Mouse (Mus musculus): Measurements from ENCODE around the gene C1galt1c1. TPM values are rescaled to one million over a fixed set of nuclear protein-coding genes. Genes with fewer than 3 reads are reported as not detected.
A peak's percentile ranks its signal among the peaks of the same experiment; 100 is the strongest.

C1galt1c1 gene
- polyA plus RNA-seq (2014; fragmentation: Nextera tagmentation; extraction: Ambion mirVana) = 33.8 and 34.9 TPM in 2 replicates

GRCm38 (mm10) chrX:38634801-38635637 is at the start of gene C1galt1c1:
Gene C1galt1c1 (minus strand): TSS chrX:38635087.
- peak within 1 kb of the TSS; percentile 90 for H3K27ac ChIP-seq (replicated peaks; ENCODE audit: low read depth, low read length)
- peak within 1 kb of the TSS; percentile 55 for H3K4me3 ChIP-seq (ENCODE audit: low read depth, low read length)
- H3K9me3 ChIP-seq (ENCODE audit: control insufficient read depth, low read length) = no peaks in the 10 kb centered on the region
- no peaks in the 10 kb centered on the region for H3K36me3 ChIP-seq (ENCODE audit: control insufficient read depth, insufficient read depth, low read length)
- peak within 1 kb of the TSS; percentile 68 for H3K9ac ChIP-seq (ENCODE audit: low read depth, low read length)
- 33% methylated on average over 21 of the region's 43 CpGs for WGBS
- peak; percentile 99 for ATAC-seq (ENCODE audit: low read depth)
- H3K4me2 ChIP-seq (ENCODE audit: low read depth, low read length) = peak within 1 kb of the TSS; percentile 53
- DNase-seq (ENCODE audit: low spot score) = peak; percentile 96
- H3K4me1 ChIP-seq (ENCODE audit: control insufficient read depth, insufficient read depth, low read length) = no peaks in the 10 kb centered on the region
- no peaks in the 10 kb centered on the region for H3K27me3 ChIP-seq (replicated peaks; ENCODE audit: control insufficient read depth, insufficient read depth, low read length)

DNA sequence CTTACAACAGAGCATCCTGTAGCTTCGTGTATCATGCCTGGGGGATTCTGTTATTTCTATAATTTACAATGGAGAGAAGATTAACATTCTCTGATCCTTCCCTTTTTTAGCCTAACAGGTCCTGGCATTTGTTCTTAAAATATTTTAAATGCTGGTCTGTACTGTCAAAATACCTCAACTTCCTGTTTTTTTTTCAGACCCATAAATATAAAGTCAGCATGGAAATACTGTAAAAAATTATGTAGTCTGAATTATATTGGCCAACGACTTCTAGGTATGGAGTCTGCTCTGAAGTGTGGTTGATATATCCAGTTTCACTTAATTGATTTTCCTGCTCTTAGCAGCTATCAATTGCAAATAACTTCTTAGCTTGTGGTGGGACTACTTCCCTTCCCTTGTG is 47.1 kb upstream of the C1galt1c1 start:
- WGBS = 27% methylated on average over 2 of the region's 2 CpGs
- Histone ChIP-seq H3K36me3 (ENCODE audit: control insufficient read depth, insufficient read depth, low read length) (no peaks in the 10 kb centered on the region), H3K9me3 (ENCODE audit: control insufficient read depth, low read length) (no peaks in the 10 kb centered on the region), H3K4me2 (ENCODE audit: low read depth, low read length) (no peak overlapping the region), H3K9ac (ENCODE audit: low read depth, low read length) (no peak overlapping the region), H3K4me3 (ENCODE audit: low read depth, low read length) (no peak overlapping the region), H3K4me1 (ENCODE audit: control insufficient read depth, insufficient read depth, low read length) (no peaks in the 10 kb centered on the region), H3K27me3 (replicated peaks; ENCODE audit: control insufficient read depth, insufficient read depth, low read length) (no peaks in the 10 kb centered on the region), H3K27ac (replicated peaks; ENCODE audit: low read depth, low read length) (no peak overlapping the region)
- DNase-seq (ENCODE audit: low spot score) (no peak), ATAC-seq (ENCODE audit: low read depth) (no peak)

DNA sequence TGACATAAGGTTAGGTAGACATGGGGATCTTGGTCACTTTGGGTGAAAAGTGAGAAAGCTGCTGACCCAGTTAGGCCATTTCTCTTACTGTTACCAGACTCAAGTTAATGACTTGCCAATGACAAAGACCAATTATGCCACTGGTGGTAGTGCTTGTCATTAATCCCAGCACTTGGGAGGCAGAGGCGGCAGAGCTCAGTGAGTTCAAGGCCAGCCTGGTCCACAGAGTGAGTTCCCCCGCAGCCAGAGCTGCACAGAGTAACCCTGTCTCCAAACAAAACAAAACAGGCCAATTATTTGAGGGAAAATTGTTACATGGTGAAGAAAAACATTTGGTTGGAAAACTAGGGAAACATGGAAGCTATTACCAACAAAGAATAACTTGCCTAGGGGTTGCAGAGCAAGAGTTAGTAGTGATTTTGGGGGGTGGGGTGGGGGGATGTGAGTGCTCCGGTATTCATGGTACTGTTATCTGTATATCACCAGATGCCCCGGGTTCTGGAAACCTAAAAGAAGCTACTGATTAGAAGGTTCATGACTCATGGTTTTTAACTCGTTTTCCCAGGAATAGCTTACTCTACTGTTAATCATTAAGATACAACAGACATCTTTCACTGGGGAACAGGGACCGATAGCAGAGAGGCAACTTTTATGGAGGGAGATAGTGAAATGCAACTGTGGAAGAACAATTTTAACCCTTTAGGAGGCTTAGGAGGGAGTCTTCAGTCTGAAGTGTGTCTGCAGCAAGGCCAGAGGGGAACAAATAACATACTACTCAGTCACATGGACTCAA is 34.4 kb upstream of the C1galt1c1 start:
- H3K9ac ChIP-seq (ENCODE audit: low read depth, low read length) = no peak overlapping the region
- H3K27ac ChIP-seq (replicated peaks; ENCODE audit: low read depth, low read length) = no peak overlapping the region
- H3K4me2 ChIP-seq (ENCODE audit: low read depth, low read length) = no peak overlapping the region
- no peaks in the 10 kb centered on the region for H3K4me1 ChIP-seq (ENCODE audit: control insufficient read depth, insufficient read depth, low read length)
- H3K9me3 ChIP-seq (ENCODE audit: control insufficient read depth, low read length) = no peaks in the 10 kb centered on the region
- no peaks in the 10 kb centered on the region for H3K27me3 ChIP-seq (replicated peaks; ENCODE audit: control insufficient read depth, insufficient read depth, low read length)
- ATAC-seq (ENCODE audit: low read depth) (no peak), DNase-seq (ENCODE audit: low spot score) (no peak)
- no peak overlapping the region for H3K4me3 ChIP-seq (ENCODE audit: low read depth, low read length)
- 68% methylated on average over 6 of the region's 6 CpGs for WGBS
- no peaks in the 10 kb centered on the region for H3K36me3 ChIP-seq (ENCODE audit: control insufficient read depth, insufficient read depth, low read length)

- H3K36me3 ChIP-seq (ENCODE audit: control insufficient read depth, insufficient read depth, low read length) = no peaks in the 10 kb centered on the region
- 76% methylated on average over 4 of the region's 4 CpGs for WGBS
- 0 out of 2 replicates have a peak, but pooled peaks cover 3% of the 10 kb centered on the region for H3K9me3 ChIP-seq (ENCODE audit: control insufficient read depth, low read length)
Observed at GRCm38 (mm10) chrX:38656206-38656883, 21.5 kb upstream of the C1galt1c1 start.

GRCm38 (mm10) chrX:38654681-38655080 is 19.8 kb upstream of the C1galt1c1 start:
- WGBS = 81% methylated on average over 5 of the region's 5 CpGs
- no peak for DNase-seq (ENCODE audit: low spot score)

More at GRCm38 (mm10) chrX:38656206-38656883, 21.5 kb upstream of the C1galt1c1 start:
- ATAC-seq (ENCODE audit: low read depth) = no peak
- H3K4me1 ChIP-seq (ENCODE audit: control insufficient read depth, insufficient read depth, low read length) = no peaks in the 10 kb centered on the region
- no peaks in the 10 kb centered on the region for H3K27me3 ChIP-seq (replicated peaks; ENCODE audit: control insufficient read depth, insufficient read depth, low read length)
- H3K27ac ChIP-seq (replicated peaks; ENCODE audit: low read depth, low read length) = no peak overlapping the region
- no peak overlapping the region for H3K4me3 ChIP-seq (ENCODE audit: low read depth, low read length)
- no peak overlapping the region for H3K9ac ChIP-seq (ENCODE audit: low read depth, low read length)
- no peak overlapping the region for H3K4me2 ChIP-seq (ENCODE audit: low read depth, low read length)
- no peak for DNase-seq (ENCODE audit: low spot score)

DNA sequence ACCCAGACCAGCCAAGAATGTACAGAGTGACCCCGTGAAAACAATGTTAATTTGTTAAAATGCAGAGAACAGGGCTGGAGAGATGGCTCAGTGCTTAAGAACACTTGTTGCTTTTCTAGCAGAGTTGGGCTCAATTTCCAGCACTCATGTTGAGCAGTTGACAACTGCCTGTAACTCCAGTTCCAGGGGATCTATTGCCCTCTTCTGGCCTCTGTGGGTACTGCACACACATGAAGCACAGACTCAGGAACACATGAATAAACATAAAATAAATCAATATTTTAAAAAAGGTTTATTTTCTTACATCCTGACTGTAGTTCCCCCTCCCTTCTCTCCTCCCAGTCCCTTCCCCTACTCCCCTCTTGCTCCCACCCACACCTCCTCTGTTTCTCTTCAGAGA is 18.3 kb upstream of the C1galt1c1 start:
- no peak overlapping the region for H3K27ac ChIP-seq (replicated peaks; ENCODE audit: low read depth, low read length)
- ATAC-seq (ENCODE audit: low read depth) (no peak), DNase-seq (ENCODE audit: low spot score) (no peak)
- H3K4me1 ChIP-seq (ENCODE audit: control insufficient read depth, insufficient read depth, low read length) = no peaks in the 10 kb centered on the region
- H3K4me2 ChIP-seq (ENCODE audit: low read depth, low read length) = no peak overlapping the region
- H3K36me3 ChIP-seq (ENCODE audit: control insufficient read depth, insufficient read depth, low read length) = no peaks in the 10 kb centered on the region
- 0 out of 2 replicates have a peak, but pooled peaks cover 3% of the 10 kb centered on the region for H3K9me3 ChIP-seq (ENCODE audit: control insufficient read depth, low read length)
- H3K4me3 ChIP-seq (ENCODE audit: low read depth, low read length) = no peak overlapping the region
- H3K27me3 ChIP-seq (replicated peaks; ENCODE audit: control insufficient read depth, insufficient read depth, low read length) = no peaks in the 10 kb centered on the region
- H3K9ac ChIP-seq (ENCODE audit: low read depth, low read length) = no peak overlapping the region
- 72% methylated on average over 1 of the region's 1 CpGs for WGBS

More at GRCm38 (mm10) chrX:38654681-38655080, 19.8 kb upstream of the C1galt1c1 start:
- Histone ChIP-seq H3K4me1 (ENCODE audit: control insufficient read depth, insufficient read depth, low read length) (no peaks in the 10 kb centered on the region), H3K9ac (ENCODE audit: low read depth, low read length) (no peak overlapping the region), H3K4me3 (ENCODE audit: low read depth, low read length) (no peak overlapping the region), H3K27me3 (replicated peaks; ENCODE audit: control insufficient read depth, insufficient read depth, low read length) (no peaks in the 10 kb centered on the region), H3K4me2 (ENCODE audit: low read depth, low read length) (no peak overlapping the region), H3K9me3 (ENCODE audit: control insufficient read depth, low read length) (0 out of 2 replicates have a peak, but pooled peaks cover 3% of the 10 kb centered on the region), H3K36me3 (ENCODE audit: control insufficient read depth, insufficient read depth, low read length) (no peaks in the 10 kb centered on the region), H3K27ac (replicated peaks; ENCODE audit: low read depth, low read length) (no peak overlapping the region)
- no peak for ATAC-seq (ENCODE audit: low read depth)

DNA sequence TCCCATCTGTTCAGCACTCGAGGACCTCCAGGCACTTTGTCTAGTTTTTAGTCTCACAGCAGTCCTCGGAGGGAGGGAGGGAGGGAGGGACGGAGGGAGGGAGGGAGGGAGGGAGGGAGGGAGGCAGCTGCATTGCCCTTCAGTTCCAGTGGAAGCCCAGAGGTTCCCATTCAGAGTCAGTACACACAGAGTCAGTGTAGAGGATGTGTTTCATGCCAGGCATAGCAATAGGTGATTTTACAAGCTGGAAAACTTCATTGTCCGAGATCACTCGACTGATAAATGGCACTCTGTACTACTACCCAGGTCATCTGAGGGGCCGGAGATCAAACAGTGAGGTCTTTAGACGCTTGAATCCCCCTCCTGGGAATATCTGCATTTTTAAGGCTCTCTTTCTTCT is 16.3 kb upstream of the C1galt1c1 start:
- Histone ChIP-seq H3K4me1 (ENCODE audit: control insufficient read depth, insufficient read depth, low read length) (no peaks in the 10 kb centered on the region), H3K27ac (replicated peaks; ENCODE audit: low read depth, low read length) (no peak overlapping the region), H3K36me3 (ENCODE audit: control insufficient read depth, insufficient read depth, low read length) (no peaks in the 10 kb centered on the region), H3K4me2 (ENCODE audit: low read depth, low read length) (no peak overlapping the region), H3K4me3 (ENCODE audit: low read depth, low read length) (no peak overlapping the region), H3K27me3 (replicated peaks; ENCODE audit: control insufficient read depth, insufficient read depth, low read length) (no peaks in the 10 kb centered on the region), H3K9ac (ENCODE audit: low read depth, low read length) (no peak overlapping the region), H3K9me3 (ENCODE audit: control insufficient read depth, low read length) (0 out of 2 replicates have a peak, but pooled peaks cover 3% of the 10 kb centered on the region)
- ATAC-seq (ENCODE audit: low read depth) (no peak), DNase-seq (ENCODE audit: low spot score) (no peak)
- 40% methylated on average over 5 of the region's 7 CpGs for WGBS

DNA sequence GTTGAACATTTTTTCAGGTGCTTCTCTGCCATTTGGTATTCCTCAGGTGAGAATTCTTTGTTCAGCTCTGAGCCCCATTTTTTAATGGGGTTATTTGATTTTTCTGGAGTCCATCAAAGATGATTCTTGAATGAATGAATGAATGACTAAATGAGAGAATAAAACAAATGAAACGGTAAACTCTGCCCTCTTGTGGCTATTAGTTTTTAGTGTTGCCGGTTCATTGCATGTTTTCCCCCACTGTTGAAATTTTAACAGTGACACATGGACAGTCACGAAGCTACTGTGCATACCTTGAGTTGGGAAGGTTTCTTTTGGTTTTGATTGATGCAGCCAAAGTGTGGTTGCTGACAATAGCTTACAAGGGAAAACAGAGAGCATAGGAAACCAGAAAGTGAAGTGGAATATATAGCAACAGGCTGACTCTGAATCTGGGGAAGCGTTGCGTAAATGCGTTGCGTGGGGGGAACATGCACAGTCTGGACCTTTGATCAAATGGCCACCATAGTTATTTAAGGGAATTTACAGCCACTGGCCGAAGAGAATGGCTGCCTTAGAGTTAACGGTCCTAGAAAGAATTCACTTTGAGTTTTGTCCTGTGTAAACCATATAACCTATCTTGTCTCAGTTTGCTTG is 15.6 kb upstream of the C1galt1c1 start:
- Histone ChIP-seq H3K9me3 (ENCODE audit: control insufficient read depth, low read length) (0 out of 2 replicates have a peak, but pooled peaks cover 3% of the 10 kb centered on the region), H3K4me1 (ENCODE audit: control insufficient read depth, insufficient read depth, low read length) (no peaks in the 10 kb centered on the region), H3K27me3 (replicated peaks; ENCODE audit: control insufficient read depth, insufficient read depth, low read length) (no peaks in the 10 kb centered on the region), H3K27ac (replicated peaks; ENCODE audit: low read depth, low read length) (no peak overlapping the region), H3K4me3 (ENCODE audit: low read depth, low read length) (no peak overlapping the region), H3K9ac (ENCODE audit: low read depth, low read length) (no peak overlapping the region), H3K4me2 (ENCODE audit: low read depth, low read length) (no peak overlapping the region), H3K36me3 (ENCODE audit: control insufficient read depth, insufficient read depth, low read length) (no peaks in the 10 kb centered on the region)
- DNase-seq (ENCODE audit: low spot score) (no peak), ATAC-seq (ENCODE audit: low read depth) (no peak)
- 65% methylated on average over 9 of the region's 9 CpGs for WGBS

All from embryonic facial prominence, embryonic 14.5 days (tissue).